Mouse (Mus musculus): ENCODE results near the gene Gm16368. TPM values are rescaled to one million over a fixed set of nuclear protein-coding genes. Genes with fewer than 3 reads are reported as not detected.
"Not testable (repeated sequence)": the region's sequence is repeated elsewhere in the genome, so short reads cannot be mapped to it uniquely, and the experiment has no call there.

Gm16368 gene
- polyA plus RNA-seq (2015; fragmentation: Nextera tagmentation; extraction: Ambion mirVana): not detected in 2 replicates

DNA sequence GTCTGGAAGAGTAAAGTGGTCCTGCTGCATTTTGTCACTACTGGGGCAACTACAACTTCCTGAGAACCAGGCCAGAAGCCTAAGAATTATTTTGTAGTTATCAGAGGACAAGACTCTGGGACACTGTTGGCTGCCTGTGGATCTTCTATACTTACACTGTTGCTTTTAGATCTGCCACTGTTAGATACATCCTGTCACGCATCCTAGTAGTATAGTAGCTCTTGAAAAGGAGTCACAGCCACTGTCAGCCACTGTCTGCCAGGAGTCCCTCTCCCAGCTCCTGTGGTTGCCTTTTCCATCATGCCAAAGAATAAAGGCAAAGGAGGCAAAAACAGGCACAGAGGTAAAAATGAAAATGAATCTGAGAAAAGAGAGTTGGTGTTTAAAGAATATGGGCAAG is at the start of gene Gm16368:
TSS of gene Gm16368 (plus strand) at position 301 of the 400 bp plus-strand sequence.
- H3K27ac ChIP-seq; H3K27me3 ChIP-seq; H3K9me3 ChIP-seq; H3K4me2 ChIP-seq; H3K4me1 ChIP-seq; ATAC-seq (ENCODE audit: insufficient number of reproducible peaks, low FRiP score, low TSS enrichment, low read depth); H3K4me3 ChIP-seq; H3K9ac ChIP-seq; H3K36me3 ChIP-seq: not testable (repeated sequence)
- WGBS: 77% methylated on average over 1 of the region's 1 CpGs

DNA sequence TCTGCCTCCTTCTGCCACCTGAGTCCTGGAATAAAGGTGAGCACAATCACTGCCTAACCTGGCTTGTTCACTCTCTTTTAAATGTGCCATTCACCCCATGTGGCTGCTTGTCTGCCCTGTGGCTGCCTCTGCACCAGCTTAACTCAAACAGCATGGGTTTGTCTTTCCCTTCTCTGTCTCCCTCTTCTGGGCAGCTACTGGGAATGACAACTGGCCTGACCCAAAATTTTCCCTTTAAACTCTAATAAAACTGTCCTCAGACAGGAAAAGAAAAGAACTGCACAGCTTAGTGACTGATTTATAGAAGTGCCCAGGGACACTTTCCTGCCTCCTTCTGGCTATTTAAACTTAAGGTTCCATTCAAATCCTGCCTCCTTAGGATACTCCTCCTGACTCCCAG is 44.4 kb upstream of the Gm16368 start:
- not testable (repeated sequence) for H3K36me3 ChIP-seq; ATAC-seq (ENCODE audit: insufficient number of reproducible peaks, low FRiP score, low TSS enrichment, low read depth); H3K4me3 ChIP-seq; H3K9ac ChIP-seq; H3K27ac ChIP-seq; H3K4me1 ChIP-seq; H3K9me3 ChIP-seq; H3K4me2 ChIP-seq; H3K27me3 ChIP-seq

- H3K36me3 ChIP-seq; ATAC-seq (ENCODE audit: insufficient number of reproducible peaks, low FRiP score, low TSS enrichment, low read depth); H3K27me3 ChIP-seq; H3K27ac ChIP-seq; H3K4me3 ChIP-seq; H3K9ac ChIP-seq; H3K9me3 ChIP-seq; H3K4me1 ChIP-seq; H3K4me2 ChIP-seq: not testable (repeated sequence)
- WGBS: 92% methylated on average over 1 of the region's 1 CpGs
Observed at GRCm38 (mm10) chr12:88039703-88040102, 43.8 kb upstream of the Gm16368 start.

- not testable (repeated sequence) for H3K27ac ChIP-seq; H3K27me3 ChIP-seq; H3K36me3 ChIP-seq; ATAC-seq (ENCODE audit: insufficient number of reproducible peaks, low FRiP score, low TSS enrichment, low read depth); H3K9ac ChIP-seq; H3K4me1 ChIP-seq; H3K4me3 ChIP-seq; H3K4me2 ChIP-seq; H3K9me3 ChIP-seq
- WGBS: 71% methylated on average over 1 of the region's 1 CpGs
Observed at GRCm38 (mm10) chr12:88045226-88045625, 38.3 kb upstream of the Gm16368 start.

Other genes with a start within 250 kb of the Gm16368 start
- not detected in 2 replicates for gene Gm2001, start 241.4 kb upstream of the Gm16368 start, polyA plus RNA-seq (2015; fragmentation: Nextera tagmentation; extraction: Ambion mirVana)
- not detected in 2 replicates for gene Gm2016, start 209.6 kb upstream of the Gm16368 start, polyA plus RNA-seq (2015; fragmentation: Nextera tagmentation; extraction: Ambion mirVana)
- not detected in 2 replicates for gene Gm2022, start 188.3 kb upstream of the Gm16368 start, polyA plus RNA-seq (2015; fragmentation: Nextera tagmentation; extraction: Ambion mirVana)
- gene Gm2035, start 163.8 kb upstream of the Gm16368 start, polyA plus RNA-seq (2015; fragmentation: Nextera tagmentation; extraction: Ambion mirVana): not detected in 2 replicates
- gene Gm2042, start 129.6 kb upstream of the Gm16368 start, polyA plus RNA-seq (2015; fragmentation: Nextera tagmentation; extraction: Ambion mirVana): not detected in 2 replicates
- gene Gm2075, start 71.8 kb upstream of the Gm16368 start, polyA plus RNA-seq (2015; fragmentation: Nextera tagmentation; extraction: Ambion mirVana): not detected in 2 replicates
- gene Gm6803, start 64.9 kb upstream of the Gm16368 start, polyA plus RNA-seq (2015; fragmentation: Nextera tagmentation; extraction: Ambion mirVana): not detected in 2 replicates
- gene Gm2056, start 56.7 kb upstream of the Gm16368 start, polyA plus RNA-seq (2015; fragmentation: Nextera tagmentation; extraction: Ambion mirVana): not detected in 2 replicates
- gene Gm10436, start 98.4 kb downstream of the Gm16368 start, polyA plus RNA-seq (2015; fragmentation: Nextera tagmentation; extraction: Ambion mirVana): not detected in 2 replicates
- not detected in 2 replicates for gene Gm8332, start 166.4 kb downstream of the Gm16368 start, polyA plus RNA-seq (2015; fragmentation: Nextera tagmentation; extraction: Ambion mirVana)
- not detected in 2 replicates for gene Gm5662, start 190.8 kb downstream of the Gm16368 start, polyA plus RNA-seq (2015; fragmentation: Nextera tagmentation; extraction: Ambion mirVana)
- not detected in 2 replicates for gene Gm5039, start 240.3 kb downstream of the Gm16368 start, polyA plus RNA-seq (2015; fragmentation: Nextera tagmentation; extraction: Ambion mirVana)

Measured in limb, embryonic 15.5 days (tissue).